Mouse (Mus musculus): ENCODE measurements around the gene Sipa1l1. TPM values are rescaled to one million over a fixed set of nuclear protein-coding genes. Genes with fewer than 3 reads are reported as not detected.

Gene Sipa1l1
- total RNA-seq, 2 experiments from 2014 or later = 140 to 146 TPM

- DNase-seq (ENCODE audit: low spot score in 2 of 2) = no peak
These were observed 243.3 kb downstream of the Sipa1l1 start for GRCm38 (mm10) chr12:82412291-82413032.

- DNase-seq (ENCODE audit: low spot score in 2 of 2) = peak; percentile 59 to 70
These were observed 246.7 kb downstream of the Sipa1l1 start for GRCm38 (mm10) chr12:82415690-82416364.

- DNase-seq (ENCODE audit: low spot score in 2 of 2) = no peak
These were observed 249.9 kb downstream of the Sipa1l1 start for GRCm38 (mm10) chr12:82419027-82419426.

GRCm38 (mm10) chr12:82424783-82425182 lies 255.7 kb downstream of the Sipa1l1 start:
- DNase-seq (ENCODE audit: low spot score in 2 of 2) = no peak

- DNase-seq (ENCODE audit: low spot score in 2 of 2) = no peak
These were observed 256.7 kb downstream of the Sipa1l1 start for GRCm38 (mm10) chr12:82425853-82426252.

- DNase-seq (ENCODE audit: low spot score in 2 of 2) = no peak
These were observed 258.3 kb downstream of the Sipa1l1 start for GRCm38 (mm10) chr12:82427416-82427815.

- DNase-seq (ENCODE audit: low spot score in 2 of 2) = no peak
These were observed 259.3 kb downstream of the Sipa1l1 start for GRCm38 (mm10) chr12:82428466-82428865.

- no peak for DNase-seq (ENCODE audit: low spot score in 2 of 2)
These were observed 264.2 kb downstream of the Sipa1l1 start for GRCm38 (mm10) chr12:82433311-82433710.

- DNase-seq (ENCODE audit: low spot score in 2 of 2) = no peak
These were observed 265.5 kb downstream of the Sipa1l1 start for GRCm38 (mm10) chr12:82434591-82434990.

GRCm38 (mm10) chr12:82441479-82441878 lies 272.4 kb downstream of the Sipa1l1 start:
- DNase-seq (ENCODE audit: low spot score in 2 of 2) = no peak

- DNase-seq (ENCODE audit: low spot score in 2 of 2) = no peak
These were observed 277.5 kb downstream of the Sipa1l1 start for GRCm38 (mm10) chr12:82446609-82447024.

- DNase-seq (ENCODE audit: low spot score in 2 of 2) = no peak
These were observed 279.2 kb downstream of the Sipa1l1 start for GRCm38 (mm10) chr12:82448129-82448815.

GRCm38 (mm10) chr12:82452428-82452827 lies 283.3 kb downstream of the Sipa1l1 start:
- no peak for DNase-seq (ENCODE audit: low spot score in 2 of 2)

- DNase-seq (ENCODE audit: low spot score in 2 of 2) = no peak
These were observed 285.3 kb downstream of the Sipa1l1 start for GRCm38 (mm10) chr12:82454415-82454814.

- DNase-seq (ENCODE audit: low spot score in 2 of 2) = no peak
These were observed 286.7 kb downstream of the Sipa1l1 start for GRCm38 (mm10) chr12:82455700-82456413.

- DNase-seq (ENCODE audit: low spot score in 2 of 2) = no peak
These were observed 287.3 kb downstream of the Sipa1l1 start for GRCm38 (mm10) chr12:82456414-82456805.

- DNase-seq (ENCODE audit: low spot score in 2 of 2) = no peak
These were observed 288.5 kb downstream of the Sipa1l1 start for GRCm38 (mm10) chr12:82457609-82458008.

GRCm38 (mm10) chr12:82458017-82458416 lies 288.9 kb downstream of the Sipa1l1 start:
- DNase-seq (ENCODE audit: low spot score in 2 of 2) = peak in 1 of 2 experiments; percentile 41

GRCm38 (mm10) chr12:82467234-82467633 lies 298.1 kb downstream of the Sipa1l1 start:
- DNase-seq (ENCODE audit: low spot score in 2 of 2) = no peak

GRCm38 (mm10) chr12:82467641-82468040 lies 298.5 kb downstream of the Sipa1l1 start:
- DNase-seq (ENCODE audit: low spot score in 2 of 2) = peak; percentile 70 to 76

- DNase-seq (ENCODE audit: low spot score in 2 of 2) = no peak
These were observed 299.3 kb downstream of the Sipa1l1 start for GRCm38 (mm10) chr12:82468416-82468815.
